In the genomic region with DNA sequence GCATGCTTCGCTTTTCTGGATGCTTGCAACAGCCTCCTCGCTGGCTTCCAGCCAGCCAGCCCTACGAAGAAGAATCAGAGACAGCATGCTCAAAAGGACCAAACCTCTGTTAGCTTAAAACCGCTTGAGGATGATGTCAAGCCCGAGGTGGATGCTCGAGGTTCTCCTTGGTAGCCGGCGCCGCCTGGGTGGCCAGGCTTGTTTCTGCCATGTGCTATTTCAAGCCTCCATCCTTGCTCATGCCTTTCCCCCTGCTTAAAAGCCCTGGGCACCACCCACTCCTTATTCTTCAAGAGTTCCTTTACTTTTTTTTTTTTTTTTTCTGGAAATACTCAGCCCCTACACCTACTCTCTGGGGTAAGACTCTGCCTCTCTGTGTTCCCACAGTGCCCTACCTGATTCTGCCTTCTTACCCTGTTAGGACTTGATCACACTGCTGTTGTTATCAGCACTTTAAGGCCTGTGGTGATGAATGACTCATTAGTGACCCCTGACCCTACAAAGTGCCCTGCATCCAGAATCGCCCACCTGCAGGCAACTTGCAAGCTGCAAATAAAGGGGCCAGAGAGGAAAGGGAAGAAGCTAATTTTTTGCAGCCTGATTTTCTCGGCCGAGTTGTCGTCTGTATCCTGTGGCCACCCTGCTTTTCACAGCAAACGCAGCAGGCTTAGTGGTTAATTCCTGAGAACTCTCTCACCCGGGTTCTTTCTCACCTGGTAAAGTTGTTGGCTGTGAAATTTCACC, we compare ENCODE assay signal across 8 mouse cellular contexts. TPM values are rescaled to one million over a fixed set of nuclear protein-coding genes. Genes with fewer than 3 reads are reported as not detected.
DNase-seq lines count a peak whose midpoint lies in the region; ATAC-seq and TF ChIP-seq lines count a peak whose summit lies in the region.

No protein-coding gene starts in this region.

- peak overlapping the region; percentile 26; the same call in 1 of the 2 replicates for H3K4me3 ChIP-seq in heart, adult 2 months
- H3K4me3 ChIP-seq in forebrain, embryonic 14.5 days (ENCODE audit: low read depth, low read length): peak overlapping the region; percentile 25
- H3K4me3 ChIP-seq in intestine, embryonic 14.5 days (ENCODE audit: low read depth, low read length): peak overlapping the region; percentile 16; the same call in 1 of the 2 replicates
- 0 out of 2 replicates have a peak overlapping the region, but pooled peaks have one; percentile 17 for H3K4me3 ChIP-seq in liver, embryonic 15.5 days (replicated peaks)

- H3K79me2 ChIP-seq in heart, adult 2 months (replicated peaks; ENCODE audit: control insufficient read depth, insufficient read depth, low read length): no peaks in the 10 kb centered on the region

- ATAC-seq in forebrain, embryonic 14.5 days: peak; percentile 16; the same call in 1 of the 2 replicates
- ATAC-seq in intestine, embryonic 14.5 days (replicated peaks; ENCODE audit: low FRiP score, low TSS enrichment, low read depth): no peak
- ATAC-seq in liver, embryonic 15.5 days (ENCODE audit: insufficient read depth): no peak

- peak overlapping the region; percentile 53 for H3K4me2 ChIP-seq in forebrain, embryonic 14.5 days (ENCODE audit: low read length)
- peak overlapping the region; percentile 45 for H3K4me2 ChIP-seq in intestine, embryonic 14.5 days (ENCODE audit: low read length)
- H3K4me2 ChIP-seq in liver, embryonic 15.5 days: peak overlapping the region; percentile 53

- no peak for TF ChIP-seq EP300 in heart, adult 2 months (IDR thresholded peaks at IDR 0.05; ENCODE audit: insufficient read depth, low read depth, low read length)

- TF ChIP-seq CTCF in heart, adult 2 months (IDR thresholded peaks at IDR 0.05): no peak

- DNase-seq in heart, adult 2 months: peak; percentile 28 to 37
- no peak for DNase-seq in heart, adult 11 months
- peak; percentile 20 for DNase-seq in adrenal gland, postnatal 25 days
- peak; percentile 78 for DNase-seq in forebrain, embryonic 14.5 days (ENCODE audit: low spot score)
- peak; percentile 68 for DNase-seq in intestine, embryonic 14.5 days (ENCODE audit: low spot score)
- peak; percentile 60 to 69 for DNase-seq in right cerebral cortex, postnatal 36 days (ENCODE audit: low spot score in 2 of 2)
- no peak for DNase-seq in thymus, postnatal 10 days (ENCODE audit: low spot score in 2 of 2)

- no peaks in the 10 kb centered on the region for H3K36me3 ChIP-seq in heart, adult 2 months (ENCODE audit: control insufficient read depth, insufficient read depth, low read length)
- H3K36me3 ChIP-seq in forebrain, embryonic 14.5 days (ENCODE audit: control insufficient read depth, insufficient read depth, low read length): no peaks in the 10 kb centered on the region
- no peaks in the 10 kb centered on the region for H3K36me3 ChIP-seq in intestine, embryonic 14.5 days (ENCODE audit: control insufficient read depth, insufficient read depth, low read length)
- no peaks in the 10 kb centered on the region for H3K36me3 ChIP-seq in liver, embryonic 15.5 days (replicated peaks)

- 31% methylated on average over 15 of the region's 15 CpGs for WGBS in heart, adult 2 months
- WGBS in forebrain, embryonic 14.5 days: 10% methylated on average over 15 of the region's 15 CpGs
- WGBS in intestine, embryonic 14.5 days: 17% methylated on average over 15 of the region's 15 CpGs
- 16% methylated on average over 15 of the region's 15 CpGs for WGBS in liver, embryonic 15.5 days (ENCODE audit: insufficient replicate concordance)

- intact Hi-C loops in heart, adult 2 months (cut with DNase I): loop anchor here (2.0 kb wide), 1 partner anchor 35 kb away; no protein-coding TSS in a partner anchor

- no peaks in the 10 kb centered on the region for H3K27me3 ChIP-seq in heart, adult 2 months (ENCODE audit: control insufficient read depth, insufficient read depth, low read length)
- H3K27me3 ChIP-seq in forebrain, embryonic 14.5 days (replicated peaks; ENCODE audit: control insufficient read depth, insufficient read depth, low read length): no peaks in the 10 kb centered on the region
- H3K27me3 ChIP-seq in intestine, embryonic 14.5 days (replicated peaks; ENCODE audit: control insufficient read depth, insufficient read depth, low read length): no peaks in the 10 kb centered on the region
- H3K27me3 ChIP-seq in liver, embryonic 15.5 days: peaks cover 63% of the 10 kb centered on the region

- no peak overlapping the region for H3K9ac ChIP-seq in heart, adult 2 months (ENCODE audit: low read depth, low read length)
- H3K9ac ChIP-seq in forebrain, embryonic 14.5 days (ENCODE audit: low read length): peak overlapping the region; percentile 55
- no peak overlapping the region for H3K9ac ChIP-seq in intestine, embryonic 14.5 days (ENCODE audit: low read length)
- H3K9ac ChIP-seq in liver, embryonic 15.5 days: no peak overlapping the region

- no peak overlapping the region for H3K27ac ChIP-seq in heart, adult 2 months
- 0 out of 2 replicates have a peak overlapping the region, but pooled peaks have one; percentile 52 for H3K27ac ChIP-seq in forebrain, embryonic 14.5 days (ENCODE audit: low read depth, low read length)
- no peak overlapping the region for H3K27ac ChIP-seq in intestine, embryonic 14.5 days (ENCODE audit: low read depth)
- no peak overlapping the region for H3K27ac ChIP-seq in liver, embryonic 15.5 days (replicated peaks)

- no peak for TF ChIP-seq POLR2A in heart, adult 2 months (IDR thresholded peaks at IDR 0.05; ENCODE audit: insufficient read depth, low read depth, low read length)

- H3K4me1 ChIP-seq in heart, adult 2 months (ENCODE audit: control insufficient read depth, insufficient read depth, low read length): peaks cover 3% of the 10 kb centered on the region; the same call in 1 of the 2 replicates
- H3K4me1 ChIP-seq in forebrain, embryonic 14.5 days (ENCODE audit: control insufficient read depth, insufficient read depth, low read length): peaks cover 25% of the 10 kb centered on the region
- peaks cover 11% of the 10 kb centered on the region for H3K4me1 ChIP-seq in intestine, embryonic 14.5 days (replicated peaks; ENCODE audit: control insufficient read depth, insufficient read depth, low read length)
- H3K4me1 ChIP-seq in liver, embryonic 15.5 days (replicated peaks): peaks cover 43% of the 10 kb centered on the region

- no peaks in the 10 kb centered on the region for H3K9me3 ChIP-seq in forebrain, embryonic 14.5 days (replicated peaks; ENCODE audit: control insufficient read depth, low read length)
- H3K9me3 ChIP-seq in intestine, embryonic 14.5 days (ENCODE audit: control insufficient read depth, low read length): no peaks in the 10 kb centered on the region
- no peaks in the 10 kb centered on the region for H3K9me3 ChIP-seq in liver, embryonic 15.5 days (replicated peaks)

RNA-seq across cellular contexts. Expression of gene Optc, which starts 52.4 kb away (rescaled TPM):
- total RNA-seq in heart, adult 2 months (2021): under 1 TPM; 0.34 to 0.36 TPM
- polyA plus RNA-seq in heart, adult 2 months (2012; rRNA removed): 1.00 and 2.4 TPM in 2 replicates
- 1.0 and 1.2 TPM in 2 replicates for total RNA-seq in adrenal gland, postnatal 25 days (2021)
- 2.4 and 3.4 TPM in 2 replicates for polyA plus RNA-seq in forebrain, embryonic 14.5 days (2014; fragmentation: Nextera tagmentation; extraction: Ambion mirVana)
- 1.8 and 2.0 TPM in 2 replicates for polyA plus RNA-seq in intestine, embryonic 14.5 days (2014; fragmentation: Nextera tagmentation; extraction: Ambion mirVana)
- 0.08 and 0.13 TPM in 2 replicates for polyA plus RNA-seq in liver, embryonic 15.5 days (2015; fragmentation: Nextera tagmentation; extraction: Ambion mirVana)

RNA-seq across cellular contexts. Expression of gene Atp2b4, which starts 54.6 kb away (rescaled TPM):
- 10 to 100 TPM; 21.3 to 22.3 TPM for total RNA-seq in heart, adult 2 months (2021)
- polyA plus RNA-seq in heart, adult 2 months (2012; rRNA removed): 6.6 and 10.2 TPM in 2 replicates
- 20.7 and 25.7 TPM in 2 replicates for total RNA-seq in adrenal gland, postnatal 25 days (2021)
- polyA plus RNA-seq in forebrain, embryonic 14.5 days (2014; fragmentation: Nextera tagmentation; extraction: Ambion mirVana): 10.2 and 14.1 TPM in 2 replicates
- polyA plus RNA-seq in intestine, embryonic 14.5 days (2014; fragmentation: Nextera tagmentation; extraction: Ambion mirVana): 30.7 and 32.3 TPM in 2 replicates
- polyA plus RNA-seq in liver, embryonic 15.5 days (2015; fragmentation: Nextera tagmentation; extraction: Ambion mirVana): 37.6 and 40.1 TPM in 2 replicates

Comparison
In these comparisons a context has a peak if more than half of its experiments do, and no peak if none do; other contexts are left out.
1. DNase-seq: peak in heart, adult 2 months (2 of 2), adrenal gland, postnatal 25 days (single experiment), forebrain, embryonic 14.5 days (single experiment), intestine, embryonic 14.5 days (single experiment) and right cerebral cortex, postnatal 36 days (2 of 2); none in heart, adult 11 months (single experiment) and thymus, postnatal 10 days (0 of 2).
2. Peak in every context shown above with its lines, with median percentiles within 50 percentile points of each other: H3K4me3 ChIP-seq and H3K4me2 ChIP-seq.